Mouse (Mus musculus) adrenal gland, postnatal 25 days (tissue): ENCODE measurements around the gene Ccdc194. TPM values are rescaled to one million over a fixed set of nuclear protein-coding genes. Genes with fewer than 3 reads are reported as not detected.

Source experiments
- DNase-seq: peaks from one replicate; pipeline ENCODE4 v3.0.0; 2021; ENCODE audit warnings: mixed read lengths
- total RNA-seq: library from RNA; stranded (reverse); gene quantifications from 2 replicates; pipeline ENCODE4 v1.2.3, GENCODE M21; 2021

The Ccdc194 gene
- total RNA-seq, 1 experiment from 2014 or later, result not detected

DNA sequence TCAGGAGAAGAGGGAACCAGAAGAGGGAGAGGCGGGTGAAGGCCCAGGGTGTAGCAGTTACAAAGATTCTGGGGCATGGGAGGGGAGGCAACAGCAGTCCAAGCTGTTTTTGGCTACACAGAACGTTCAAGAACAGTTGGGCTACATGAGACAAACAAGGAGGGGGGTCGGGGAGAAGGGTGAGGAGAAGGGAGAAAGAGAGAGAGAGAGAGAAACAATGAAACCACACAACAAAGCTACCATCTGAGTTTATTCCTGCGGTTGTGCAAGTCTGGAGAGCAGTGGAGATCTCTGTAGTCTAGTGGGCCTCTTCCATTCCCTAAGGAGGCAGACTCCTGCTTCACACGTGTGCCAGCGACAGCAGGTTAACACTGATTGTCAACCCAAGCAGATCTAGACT lies 28.5 kb upstream of the Ccdc194 start:
- no peak for DNase-seq

DNA sequence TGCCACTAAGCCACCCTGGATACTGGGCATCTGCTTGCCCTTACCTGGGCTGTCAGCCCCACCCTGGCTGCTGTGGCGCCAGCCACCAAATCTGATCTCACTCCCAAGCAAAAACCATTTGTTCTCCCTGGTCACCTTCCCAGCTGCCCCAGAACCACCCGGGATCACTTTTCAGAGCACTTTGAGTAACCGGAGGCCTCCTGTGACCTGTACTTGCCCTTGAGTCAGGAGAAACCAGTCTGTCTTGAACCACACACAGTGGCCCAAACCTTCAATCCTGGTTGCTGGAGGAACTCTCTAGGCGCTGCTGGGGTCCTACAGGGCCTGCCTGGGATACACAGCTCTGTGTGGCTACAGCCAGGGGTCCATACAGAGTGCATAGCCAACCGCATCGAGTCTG lies 27.3 kb upstream of the Ccdc194 start:
- no peak for DNase-seq

DNA sequence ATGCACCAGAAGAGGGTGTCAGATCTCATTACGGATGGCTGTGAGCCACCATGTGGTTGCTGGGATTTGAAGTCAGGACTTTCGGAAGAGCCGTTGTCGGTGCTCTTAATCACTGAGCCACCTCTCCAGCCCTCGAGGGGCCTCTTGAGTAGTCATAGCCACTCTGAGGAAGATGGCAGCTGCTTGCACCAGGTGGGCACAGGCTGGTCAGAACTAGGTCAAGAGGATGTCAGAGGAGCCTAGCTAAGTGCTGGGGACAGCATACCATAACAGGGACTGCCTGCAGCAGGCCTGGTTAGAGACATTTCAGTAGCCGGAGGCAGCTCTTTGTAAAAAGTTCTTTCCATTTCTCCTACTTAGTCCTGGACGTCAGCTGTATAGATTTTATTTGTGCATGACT lies 25.2 kb upstream of the Ccdc194 start:
- DNase-seq, result no peak

DNA sequence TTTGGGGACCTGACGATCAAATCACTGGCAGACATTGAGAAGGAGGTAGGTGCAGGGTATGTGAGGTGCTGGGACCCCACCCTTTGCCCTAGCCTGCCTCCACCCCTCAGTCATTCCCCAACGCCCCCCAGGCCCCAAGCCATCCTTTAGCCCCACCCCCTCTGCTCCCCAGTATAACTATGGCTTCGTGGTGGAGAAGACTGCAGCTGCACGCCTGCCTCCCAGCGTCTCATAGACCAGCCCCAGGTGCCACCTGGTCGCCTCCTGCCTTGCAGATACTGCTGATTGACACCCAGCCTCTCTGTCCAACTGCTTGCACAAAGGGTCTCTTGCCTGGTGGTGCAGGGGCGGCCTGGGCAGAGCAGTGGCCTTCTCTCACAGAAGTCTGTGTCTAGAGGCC lies 22.1 kb upstream of the Ccdc194 start:
- DNase-seq, result no peak

DNA sequence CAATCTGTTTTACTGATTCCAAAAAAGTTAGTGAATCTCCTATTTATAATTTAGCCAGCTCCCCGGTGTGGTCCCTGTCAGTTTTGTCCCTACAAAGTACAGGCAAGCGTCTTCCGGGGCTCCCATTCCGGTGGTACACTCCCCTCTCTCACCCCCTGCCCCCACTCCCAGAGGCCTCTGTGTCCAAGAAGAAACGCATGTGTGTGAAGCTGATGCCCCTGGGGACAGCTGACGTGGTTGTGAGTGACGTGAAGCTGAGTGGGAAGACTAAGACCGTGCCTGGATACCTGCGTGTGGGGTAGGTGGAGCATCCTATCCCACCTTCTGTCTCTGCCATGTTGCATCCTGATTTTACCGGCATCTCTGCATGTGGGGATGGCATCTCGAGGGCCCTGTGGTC lies 19.5 kb upstream of the Ccdc194 start:
- no peak for DNase-seq

DNA sequence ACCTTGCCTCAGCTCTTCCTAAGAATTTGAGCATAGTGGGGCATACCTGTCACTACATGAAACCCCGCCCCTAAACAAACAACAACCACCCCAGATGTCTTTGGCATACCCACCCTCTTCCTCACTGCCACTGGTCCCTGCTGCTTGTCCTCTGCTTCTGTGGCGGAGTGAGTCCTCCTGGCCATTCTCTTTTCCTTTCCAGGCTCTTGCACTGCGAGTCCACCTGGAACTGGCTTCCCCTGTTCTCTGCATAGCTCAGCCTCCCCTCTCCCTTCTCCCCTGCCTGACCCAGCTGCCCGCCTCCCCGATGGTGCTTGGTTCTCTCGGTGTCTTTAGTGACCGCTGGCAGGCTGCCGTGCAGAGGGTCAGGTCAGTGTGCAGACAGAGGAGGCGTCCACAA lies 18.2 kb upstream of the Ccdc194 start:
- DNase-seq, result no peak

DNA sequence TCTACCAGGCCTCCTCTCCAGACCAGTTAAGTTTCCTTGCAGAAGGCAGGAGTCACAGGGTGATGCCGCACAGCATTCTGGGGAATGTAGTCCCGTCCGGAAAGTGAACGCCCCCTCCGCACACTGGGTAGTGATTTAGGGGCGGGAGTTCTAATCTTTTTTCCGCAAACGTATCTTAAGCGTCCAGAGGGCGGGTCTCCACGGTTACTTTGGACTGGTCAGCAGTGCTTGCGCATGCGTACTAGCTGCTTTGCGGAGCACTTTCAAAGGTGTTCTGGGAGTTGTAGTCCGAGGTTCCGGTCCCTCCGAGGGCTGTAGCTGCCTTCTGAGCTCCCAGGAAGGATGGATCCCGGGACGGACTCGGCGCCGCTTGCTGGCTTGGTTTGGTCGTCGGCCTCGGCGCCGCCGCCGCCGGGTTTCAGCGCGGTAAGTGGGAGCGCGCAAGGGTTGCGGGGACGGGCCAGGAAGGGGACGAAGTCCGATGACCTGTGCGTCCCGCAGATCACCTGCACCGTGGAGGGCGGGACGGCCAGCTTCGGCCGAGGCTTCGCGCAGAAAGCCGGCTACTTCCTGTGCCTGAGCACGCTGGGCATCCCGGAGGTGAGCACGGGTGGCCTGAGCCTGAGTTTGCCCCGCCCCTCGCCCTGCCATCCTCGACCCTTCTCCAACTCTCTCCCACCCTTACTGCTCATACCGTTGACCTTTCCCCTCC lies 17.3 kb upstream of the Ccdc194 start, which contains the start of gene Mvb12a:
Gene Mvb12a (plus strand): TSS at position 291 of the 712 bp plus-strand sequence.
- peak; percentile 92 for DNase-seq

DNA sequence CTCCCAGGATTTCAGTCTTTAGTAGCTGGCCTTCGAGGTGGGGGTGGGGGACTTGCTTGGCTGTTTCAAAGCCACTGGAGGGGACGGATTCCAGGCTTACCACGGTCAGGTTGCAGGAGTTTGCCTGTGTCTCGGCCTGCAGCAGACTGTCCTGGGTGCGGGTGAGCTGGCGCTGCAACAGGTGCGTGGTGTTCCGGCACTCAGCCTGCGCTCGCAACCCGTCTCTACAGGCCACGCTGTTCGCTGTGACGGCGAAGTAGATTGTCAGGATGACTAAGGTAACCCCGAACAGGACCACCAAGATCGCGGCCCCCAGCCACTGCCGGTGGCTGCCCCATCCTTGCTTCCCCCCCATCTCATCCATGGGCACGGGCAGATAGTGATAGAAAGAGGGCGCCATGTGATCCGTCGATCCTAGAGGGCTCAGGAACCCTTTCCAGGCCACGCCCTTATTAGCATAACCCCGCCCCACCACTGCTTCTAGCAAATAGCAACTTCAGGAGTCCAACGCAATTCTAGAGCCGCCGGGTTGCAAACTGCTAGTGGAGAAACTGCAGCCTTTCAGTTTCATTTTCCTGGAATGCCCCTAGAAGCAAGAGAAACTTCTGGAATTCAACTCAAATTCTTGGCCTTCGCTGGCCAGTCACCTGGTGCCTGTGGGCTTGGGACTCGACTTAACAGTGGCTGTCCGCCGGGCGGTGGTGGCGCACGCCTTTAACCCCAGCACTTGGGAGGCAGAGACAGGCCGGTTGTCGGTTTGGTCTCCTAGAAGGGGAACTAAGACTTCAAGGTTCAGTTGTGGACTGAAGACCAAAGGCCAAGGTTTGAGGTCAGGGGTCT lies 11.7 kb upstream of the Ccdc194 start, which contains the start of gene Bst2:
Gene Bst2 (minus strand): TSS at position 429 of the 840 bp plus-strand sequence.
- DNase-seq, result peak; percentile 85

DNA sequence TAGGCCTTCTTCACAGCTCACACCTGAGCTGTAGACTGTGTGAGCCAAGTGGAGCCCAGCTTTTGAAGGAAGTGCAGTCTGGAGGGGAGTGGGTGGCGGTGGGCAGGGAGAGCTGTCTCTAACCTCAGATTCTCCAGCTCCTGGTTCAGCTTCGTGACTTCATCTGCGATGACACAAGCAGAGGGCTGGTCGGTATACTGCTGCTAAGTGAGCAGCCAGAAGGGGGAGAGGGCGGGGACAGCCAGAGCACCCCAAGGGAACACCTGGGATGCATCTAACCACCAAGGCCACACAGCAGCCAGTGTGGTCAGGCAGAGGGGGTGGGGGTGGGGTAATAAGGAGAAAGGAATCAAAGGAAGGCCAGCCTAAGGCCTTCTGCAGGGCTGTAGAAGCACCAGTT lies 10.2 kb upstream of the Ccdc194 start:
- no peak for DNase-seq

DNA sequence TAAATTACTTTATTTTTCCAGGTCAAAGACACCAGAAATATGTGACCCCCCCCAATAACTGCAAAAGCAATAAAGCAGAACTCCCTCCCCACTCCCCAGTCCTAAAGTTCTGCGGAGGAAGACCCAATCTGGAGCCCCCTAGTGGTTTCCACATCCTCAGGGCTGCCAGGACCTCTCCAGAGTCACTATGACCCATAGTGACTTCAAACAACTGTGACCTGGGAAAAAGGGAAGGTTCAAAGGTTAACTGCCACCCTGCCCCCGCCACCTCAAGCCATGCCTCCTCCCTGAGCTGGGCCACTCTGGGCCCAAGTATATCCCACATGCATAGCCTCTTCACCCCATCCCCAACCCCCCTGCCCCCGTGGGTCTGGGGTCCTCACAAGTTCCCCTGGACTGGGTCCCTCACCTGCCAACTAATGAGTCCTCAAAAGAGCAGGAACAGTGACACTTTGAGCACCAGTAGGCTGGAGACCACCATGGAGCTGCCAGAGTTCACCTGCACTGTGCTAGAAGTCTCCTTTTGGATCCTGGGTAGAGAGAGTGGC lies 8.8 kb upstream of the Ccdc194 start:
- DNase-seq, result no peak

DNA sequence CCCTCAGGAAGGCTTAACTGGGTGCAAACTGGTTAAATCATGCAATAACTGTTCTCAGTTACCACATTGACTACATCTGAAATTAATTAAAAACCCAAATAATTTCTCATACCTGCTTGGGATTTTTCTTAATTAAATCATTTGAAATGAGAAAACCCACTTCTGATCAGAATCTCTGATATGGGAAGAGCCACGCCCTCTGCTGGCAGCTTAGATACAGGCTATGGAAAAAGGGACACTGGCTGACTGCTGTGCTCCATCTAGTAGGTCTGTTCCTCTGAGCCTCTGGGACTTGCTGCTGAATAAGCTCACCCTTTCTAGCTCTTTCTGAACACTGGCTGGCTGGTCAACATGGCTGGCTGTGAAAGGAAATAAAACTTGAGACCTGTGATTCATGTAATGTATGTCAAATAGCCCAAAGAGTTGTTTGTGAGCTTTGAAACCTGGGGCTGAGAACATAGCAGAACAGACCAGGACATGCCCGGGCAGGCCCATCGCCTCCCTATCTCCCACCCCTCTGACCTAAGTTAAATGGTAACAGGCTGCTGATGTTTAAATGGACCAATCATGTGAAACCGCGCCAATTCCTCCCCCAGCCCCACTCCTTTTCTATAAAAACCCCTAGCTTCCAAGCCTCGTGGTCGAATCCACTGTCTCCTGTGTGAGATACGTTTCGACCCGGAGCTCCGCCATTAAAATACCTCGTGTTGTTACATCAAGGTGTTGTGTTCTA lies 5.4 kb upstream of the Ccdc194 start:
- peak; percentile 27 for DNase-seq

DNA sequence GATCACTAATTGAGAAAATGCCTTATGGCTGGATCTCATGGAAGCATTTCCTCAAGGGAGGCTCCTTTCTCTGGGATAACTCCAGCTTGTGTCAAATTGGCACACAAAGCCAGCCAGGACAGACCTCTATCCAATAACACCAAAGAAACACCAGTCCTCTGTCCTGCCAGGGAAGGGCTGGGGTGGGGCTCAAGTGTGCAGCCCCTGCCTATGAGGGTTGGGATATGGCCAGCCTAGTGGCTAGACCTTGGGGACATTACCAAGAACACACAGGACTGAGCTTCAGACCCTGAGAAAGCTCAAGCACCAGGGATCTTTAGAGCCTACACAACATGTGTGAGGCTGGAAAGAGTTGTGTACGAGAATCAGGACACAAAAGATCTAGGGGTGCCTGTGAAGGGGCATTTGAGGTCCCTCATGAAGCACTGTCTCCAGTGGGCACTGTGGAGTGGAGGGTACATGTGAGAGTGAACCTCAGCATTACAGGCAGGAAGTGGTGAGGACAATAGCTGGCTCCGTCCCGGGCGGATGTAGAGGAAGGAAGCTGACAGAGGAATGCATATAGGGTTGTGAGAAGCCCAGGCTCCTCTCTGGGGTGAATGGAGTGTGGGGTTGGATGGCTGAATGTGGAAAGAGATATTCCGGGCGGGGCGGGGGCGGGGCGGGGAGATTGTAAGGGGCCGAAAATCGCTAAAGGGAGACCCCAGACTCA lies 3.0 kb upstream of the Ccdc194 start:
- DNase-seq, result no peak

DNA sequence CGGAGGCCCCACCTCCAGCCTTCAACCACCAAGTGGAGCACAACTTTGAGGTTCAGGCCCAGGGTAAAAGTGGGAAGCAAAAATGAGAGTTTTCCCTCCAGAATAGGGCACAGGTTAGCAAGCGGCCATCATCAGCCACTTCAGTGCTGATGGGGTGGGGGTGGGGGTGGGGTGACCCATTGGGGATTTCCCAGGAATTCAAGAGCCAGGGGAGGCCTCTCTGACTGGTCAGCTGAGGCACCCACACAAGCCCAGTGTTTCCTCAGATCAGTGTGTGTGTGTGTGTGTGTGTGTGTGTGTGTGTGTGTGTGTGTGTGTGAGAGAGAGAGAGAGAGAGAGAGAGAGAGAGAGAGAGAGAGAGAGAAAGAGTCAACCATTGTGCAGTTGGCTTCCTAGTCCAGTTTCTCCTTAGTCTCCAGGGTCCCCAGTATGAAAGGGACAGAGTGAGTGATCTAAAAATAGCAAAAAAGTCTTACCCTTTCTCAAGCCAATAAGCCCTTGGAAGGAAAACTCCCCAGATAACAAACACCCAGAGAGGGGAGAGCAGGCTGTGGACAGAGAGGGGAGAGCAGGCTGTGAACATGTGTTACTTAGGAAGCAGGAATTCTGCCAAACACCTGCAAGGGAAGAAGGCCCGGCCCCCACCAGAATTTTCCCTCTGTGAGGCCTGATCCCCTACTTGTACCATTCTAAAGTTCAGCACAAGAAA lies 1.8 kb upstream of the Ccdc194 start:
- no peak for DNase-seq

DNA sequence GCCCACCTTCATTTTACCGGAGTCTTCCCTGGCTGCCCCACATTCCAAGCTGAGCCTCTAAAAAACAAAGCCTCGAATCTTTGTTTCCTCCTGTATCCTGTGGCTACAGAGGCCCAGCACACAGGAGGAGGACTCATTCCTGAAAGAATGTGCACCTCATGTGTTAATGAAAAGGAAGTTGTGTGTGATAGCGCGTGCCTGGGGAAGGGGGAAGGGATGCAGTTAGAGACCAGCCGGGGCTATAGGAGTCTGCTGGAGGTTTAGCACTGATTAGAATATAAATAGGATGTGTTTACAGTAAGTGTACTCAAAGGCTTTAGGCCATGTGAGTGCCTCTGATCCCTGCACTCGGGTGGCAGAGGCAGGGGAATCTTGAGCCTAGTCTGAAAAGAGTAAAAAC lies 761 bp upstream of the Ccdc194 start:
- DNase-seq, result no peak

DNA sequence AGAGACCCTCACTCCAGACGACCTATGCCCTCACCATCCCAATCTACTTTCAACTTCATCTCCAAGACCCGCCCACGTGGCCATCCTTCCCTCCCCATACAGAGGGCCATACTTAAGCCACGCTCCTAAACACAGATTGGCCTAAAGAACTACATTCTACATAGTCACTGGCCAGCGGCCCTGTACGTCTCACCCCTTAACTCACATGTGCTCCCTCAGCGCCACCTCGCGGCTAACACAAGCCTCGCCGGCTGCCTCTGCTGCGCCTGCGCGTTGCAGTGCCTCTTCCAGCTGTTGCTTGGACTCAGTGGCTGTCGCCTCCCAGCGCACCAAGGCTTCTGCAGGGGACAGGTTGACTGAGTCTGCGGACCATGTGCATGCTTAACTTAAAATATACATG lies 3.9 kb downstream of the Ccdc194 start:
- peak; percentile 94 for DNase-seq

DNA sequence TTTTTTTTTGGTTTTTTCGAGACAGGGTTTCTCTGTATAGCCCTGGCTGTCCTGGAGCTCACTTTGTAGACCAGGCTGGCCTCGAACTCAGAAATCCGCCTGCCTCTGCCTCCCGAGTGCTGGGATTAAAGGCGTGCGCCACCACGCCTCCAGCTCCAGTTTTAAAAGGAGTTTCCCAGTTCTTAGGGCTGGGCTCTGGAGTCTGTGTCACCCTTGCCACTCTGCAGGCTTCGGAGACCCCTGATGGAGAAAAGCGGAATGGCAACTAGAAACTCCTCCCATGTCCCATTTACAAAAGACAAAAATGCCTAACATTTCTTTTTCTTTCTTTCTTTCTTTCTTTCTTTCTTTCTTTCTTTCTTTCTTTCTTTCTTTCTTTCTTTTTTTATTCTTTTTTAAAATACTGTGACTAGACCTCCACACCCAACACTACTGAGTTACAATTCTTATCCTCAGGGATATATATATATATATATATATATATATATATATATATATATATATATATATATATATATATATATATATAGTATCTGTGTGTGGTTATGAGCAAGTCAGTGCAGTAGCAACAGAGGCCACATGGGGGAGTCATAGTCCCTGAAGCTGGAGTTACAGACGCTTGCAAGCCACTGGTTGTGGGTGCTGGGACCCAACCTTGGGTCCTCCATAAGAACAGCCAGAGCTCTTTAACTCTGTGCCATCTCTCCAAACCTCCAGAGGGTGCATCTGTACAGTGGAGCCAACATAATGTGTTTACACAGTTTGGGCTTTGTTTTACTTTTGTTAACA lies 6.3 kb downstream of the Ccdc194 start:
- DNase-seq, result peak; percentile 60

DNA sequence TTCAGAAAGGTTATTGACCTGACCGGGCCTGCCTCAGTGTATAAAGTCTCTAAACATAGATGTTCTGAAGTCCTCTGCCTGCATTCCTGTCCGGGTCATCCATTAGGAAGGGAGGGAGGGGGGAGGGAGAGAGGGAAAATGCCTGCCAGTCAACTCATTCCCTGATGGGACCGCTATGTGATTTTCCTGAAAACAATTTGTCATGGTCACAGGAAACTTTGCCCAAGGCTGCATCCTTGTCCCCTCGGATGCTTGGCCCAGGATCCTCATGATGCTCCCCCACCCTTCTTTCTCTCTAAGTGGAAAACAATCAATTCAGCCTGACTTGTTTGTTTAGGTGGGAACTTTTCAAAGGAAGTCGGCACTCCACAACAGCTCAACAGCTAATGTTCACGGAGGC lies 8.7 kb downstream of the Ccdc194 start:
- no peak for DNase-seq

DNA sequence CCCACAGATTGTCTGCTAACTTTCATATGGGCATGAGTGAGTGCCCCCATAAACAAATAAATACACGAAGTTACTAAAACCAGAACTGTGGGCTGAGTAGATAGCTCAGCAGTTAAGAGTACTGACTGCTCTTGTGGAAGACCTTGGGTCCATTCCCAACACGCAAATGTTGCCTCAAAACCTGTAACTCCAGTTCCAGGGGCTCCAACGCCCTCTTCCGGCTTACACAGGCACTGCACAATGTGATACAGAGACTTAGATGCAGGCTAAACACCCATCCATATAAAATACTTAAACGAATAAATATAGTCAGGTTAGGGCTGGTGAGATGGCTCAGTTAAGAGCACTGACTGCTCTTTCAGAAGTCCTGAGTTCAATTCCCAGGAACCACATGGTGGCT lies 10.5 kb downstream of the Ccdc194 start:
- DNase-seq, result no peak

DNA sequence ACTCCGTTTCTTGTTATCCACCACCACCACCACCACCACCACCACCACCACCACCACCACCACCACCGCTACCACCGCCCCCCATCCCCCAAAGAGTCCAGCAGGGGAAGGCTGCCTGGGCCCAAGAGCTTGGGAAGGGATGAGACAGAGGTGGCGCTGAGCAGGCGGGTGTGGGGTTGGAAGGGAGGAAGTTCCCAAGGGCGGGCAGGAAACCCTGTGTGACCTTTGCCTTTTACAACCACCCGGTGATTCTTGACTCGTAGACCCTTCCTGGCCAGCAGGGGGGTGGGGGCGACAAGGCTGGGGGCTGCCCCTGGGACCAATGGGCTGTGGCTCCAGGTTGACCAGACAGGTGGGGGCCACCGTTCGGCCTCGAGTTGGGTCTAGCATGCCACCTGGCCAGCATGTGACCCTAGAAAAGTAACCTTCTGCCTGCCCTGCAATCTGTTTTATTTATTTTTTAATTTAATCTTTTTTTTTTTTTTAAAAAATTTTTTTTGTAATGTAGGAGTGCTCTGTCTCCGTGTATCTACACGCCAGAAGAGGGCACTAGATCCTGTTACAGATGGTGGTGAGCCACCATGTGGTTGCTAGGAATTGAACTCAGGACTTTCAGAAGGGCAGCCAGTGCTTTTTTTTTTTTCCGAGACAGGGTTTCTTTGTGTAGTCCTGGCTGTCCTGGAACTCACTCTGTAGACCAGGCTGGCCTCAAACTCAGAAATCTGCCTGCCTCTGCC lies 12.3 kb downstream of the Ccdc194 start:
- DNase-seq, result no peak

DNA sequence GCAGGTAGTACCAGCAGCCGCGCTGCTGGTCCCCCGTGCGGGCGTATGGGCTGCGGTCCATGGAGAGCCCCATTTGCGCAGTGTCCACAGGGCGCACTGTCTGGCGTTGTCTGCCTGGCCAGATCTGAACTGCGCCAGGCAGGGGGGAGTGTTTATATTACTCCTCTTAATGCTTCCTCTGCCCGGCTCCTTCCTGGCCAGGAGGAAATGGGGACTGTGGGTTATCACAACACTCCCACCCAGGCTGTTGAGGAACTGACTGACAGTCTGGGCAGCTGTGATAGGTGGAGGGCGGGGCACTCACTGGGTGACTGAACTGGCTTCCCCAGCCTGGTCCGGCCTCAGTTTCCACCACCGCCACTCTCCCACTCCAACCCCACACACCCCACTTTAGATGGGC lies 13.9 kb downstream of the Ccdc194 start, which contains the start of gene Plvap:
Gene Plvap (minus strand): TSS at position 109 of the 400 bp plus-strand sequence.
- no peak for DNase-seq
